Mouse (Mus musculus) ES-E14 (cell line): ENCODE measurements around the gene Fam198a.

Experiments
- CHD2 ChIP-seq: IDR thresholded peaks from 2 replicates; pipeline ENCODE4 v1.6.1; 2014; ENCODE audit warnings: mild to moderate bottlenecking, low read depth, low read length, inconsistent platforms
- MAFK ChIP-seq: IDR thresholded peaks from 2 replicates; pipeline ENCODE4 v1.6.1; 2014; ENCODE audit warnings: mild to moderate bottlenecking, low read depth, low read length, inconsistent platforms; ENCODE audit not compliant: insufficient read depth

- TF ChIP-seq CHD2: no peak
- no peak for TF ChIP-seq MAFK
Observed at GRCm38 (mm10) chr9:121943628-121944027, 7.2 kb upstream of the Fam198a start.
